Mouse (Mus musculus): Measurements from ENCODE around the gene Tex10. TPM values are rescaled to one million over a fixed set of nuclear protein-coding genes. Genes with fewer than 3 reads are reported as not detected.

The Tex10 gene
- polyA plus RNA-seq, 1 experiment: 11.3 TPM

DNA sequence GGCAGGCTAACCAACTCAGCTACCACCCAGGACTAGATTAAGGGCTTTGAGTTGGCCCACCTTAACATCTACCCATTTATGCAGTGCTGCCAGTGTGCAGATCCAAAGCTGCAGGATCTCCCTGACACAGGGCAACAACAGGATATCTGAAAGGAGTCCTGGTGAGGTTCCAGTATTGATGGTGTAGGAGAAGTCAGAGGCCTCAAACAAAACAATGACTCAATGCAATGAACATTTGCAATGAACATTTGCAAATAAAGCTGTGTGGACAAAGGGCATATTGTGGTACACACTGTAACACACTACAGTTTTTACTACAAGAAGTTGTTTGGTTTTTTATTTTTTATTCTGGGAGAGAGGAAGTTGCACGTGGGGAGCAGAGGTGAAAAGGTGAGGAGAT is 12.2 kb downstream of the Tex10 start:
- TF ChIP-seq REST (IDR thresholded peaks at IDR 0.05; ENCODE audit: insufficient read depth, insufficient read length) (no peak), POLR2A (IDR thresholded peaks at IDR 0.05; ENCODE audit: insufficient read length, low read depth) (no peak), SRF (IDR thresholded peaks at IDR 0.05; ENCODE audit: control insufficient read depth, insufficient read length, low read depth) (no peak), E2F4 (IDR thresholded peaks at IDR 0.05; ENCODE audit: insufficient read depth) (no peak), USF1 (IDR thresholded peaks at IDR 0.05; ENCODE audit: low read depth) (no peak), CEBPB (IDR thresholded peaks at IDR 0.05; ENCODE audit: insufficient read depth, poor library complexity, severe bottlenecking) (no peak), TCF3 (IDR thresholded peaks at IDR 0.05; ENCODE audit: insufficient read length, low read depth) (no peak), MYOD1 (IDR thresholded peaks at IDR 0.05; ENCODE audit: control insufficient read depth in 1 of 3, insufficient read length in 2 of 3, low read depth in 2 of 3) (no peak), MAX (IDR thresholded peaks at IDR 0.05; ENCODE audit: low read depth) (no peak)
- Histone ChIP-seq H3K4me2 (ENCODE audit: low read depth) (no peak overlapping the region), H3K36me3 (ENCODE audit: control insufficient read depth, insufficient read depth) (peaks cover 41% of the 10 kb centered on the region)

GRCm38 (mm10) chr4:48458436-48458835 is 14.8 kb downstream of the Tex10 start:
- Histone ChIP-seq H3K27me3 (ENCODE audit: control insufficient read depth, insufficient read depth, insufficient read length) (no peaks in the 10 kb centered on the region), H3K36me3 (ENCODE audit: control insufficient read depth, insufficient read depth) (peaks cover 50% of the 10 kb centered on the region)

More for the DNA sequence above, 12.2 kb downstream of the Tex10 start:
- Histone ChIP-seq H3K79me2 (ENCODE audit: control insufficient read depth, insufficient read depth) (no peaks in the 10 kb centered on the region), H3ac (ENCODE audit: control insufficient read depth, insufficient read length) (no peak overlapping the region), H3K27me3 (ENCODE audit: control insufficient read depth, insufficient read depth, insufficient read length) (no peaks in the 10 kb centered on the region), H3K4me3 (no peak overlapping the region)

DNA sequence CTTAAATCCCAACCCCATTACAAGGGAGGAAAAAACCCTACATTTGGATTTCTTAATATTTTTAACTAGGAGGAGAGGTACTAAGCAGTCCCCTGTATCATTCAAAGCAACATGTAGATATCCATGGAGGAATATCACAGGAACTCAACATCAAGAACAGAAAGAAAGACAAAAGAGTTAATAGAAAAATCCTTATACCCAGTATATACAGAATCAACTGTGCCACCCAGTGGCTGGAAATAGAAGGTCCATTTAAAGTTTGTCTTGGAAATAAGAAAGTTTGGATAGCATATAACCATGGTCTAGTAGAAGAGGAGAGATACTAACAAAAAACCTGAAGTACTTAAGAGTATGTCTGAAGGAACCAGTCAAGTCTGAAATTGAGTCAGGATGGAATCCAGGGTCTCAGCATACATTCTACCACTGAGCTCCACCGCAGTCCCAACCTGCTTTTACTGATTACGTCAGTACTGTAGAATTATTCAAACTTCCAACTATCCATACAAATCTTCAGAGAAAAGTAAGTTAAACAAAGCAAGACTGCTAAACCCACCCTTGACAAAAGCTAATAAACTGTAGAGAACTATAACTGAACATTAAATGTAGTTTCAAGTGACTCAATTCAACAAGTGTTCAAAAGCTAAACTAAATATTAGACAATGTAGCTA is 19.0 kb downstream of the Tex10 start:
- Histone ChIP-seq H3K36me3 (ENCODE audit: control insufficient read depth, insufficient read depth) (peaks cover 55% of the 10 kb centered on the region), H3K27me3 (ENCODE audit: control insufficient read depth, insufficient read depth, insufficient read length) (no peaks in the 10 kb centered on the region), H3ac (ENCODE audit: control insufficient read depth, insufficient read length) (no peak overlapping the region), H3K4me2 (ENCODE audit: low read depth) (no peak overlapping the region), H3K4me3 (no peak overlapping the region), H3K79me2 (ENCODE audit: control insufficient read depth, insufficient read depth) (peaks cover 4% of the 10 kb centered on the region)
- TF ChIP-seq USF1 (IDR thresholded peaks at IDR 0.05; ENCODE audit: low read depth) (no peak), POLR2AphosphoS2 (IDR thresholded peaks at IDR 0.05; ENCODE audit: insufficient read length, low read depth) (no peak), TCF3 (IDR thresholded peaks at IDR 0.05; ENCODE audit: insufficient read length, low read depth) (no peak), E2F4 (IDR thresholded peaks at IDR 0.05; ENCODE audit: insufficient read depth) (no peak), MYOG (IDR thresholded peaks at IDR 0.05; ENCODE audit: control insufficient read depth in 1 of 3, insufficient read depth in 1 of 3, insufficient read length in 2 of 3, low read depth in 2 of 3) (no peak), POLR2A (IDR thresholded peaks at IDR 0.05; ENCODE audit: insufficient read length, low read depth) (no peak), TCF12 (IDR thresholded peaks at IDR 0.05; ENCODE audit: insufficient read depth, poor library complexity, severe bottlenecking) (no peak), REST (IDR thresholded peaks at IDR 0.05; ENCODE audit: insufficient read depth, insufficient read length) (no peak)

More at GRCm38 (mm10) chr4:48458436-48458835, 14.8 kb downstream of the Tex10 start:
- no peak for TF ChIP-seq E2F4 (IDR thresholded peaks at IDR 0.05; ENCODE audit: insufficient read depth)
- TF ChIP-seq MYOD1 (IDR thresholded peaks at IDR 0.05; ENCODE audit: control insufficient read depth in 1 of 3, insufficient read length in 2 of 3, low read depth in 2 of 3): no peak
- TF ChIP-seq TCF3 (IDR thresholded peaks at IDR 0.05; ENCODE audit: insufficient read length, low read depth): no peak
- no peak for TF ChIP-seq REST (IDR thresholded peaks at IDR 0.05; ENCODE audit: insufficient read depth, insufficient read length)
- TF ChIP-seq CEBPB (IDR thresholded peaks at IDR 0.05; ENCODE audit: insufficient read depth, poor library complexity, severe bottlenecking): no peak
- TF ChIP-seq MYOG (IDR thresholded peaks at IDR 0.05; ENCODE audit: control insufficient read depth in 1 of 3, insufficient read depth in 1 of 3, insufficient read length in 2 of 3, low read depth in 2 of 3): no peak
- TF ChIP-seq TCF12 (IDR thresholded peaks at IDR 0.05; ENCODE audit: insufficient read depth, poor library complexity, severe bottlenecking): no peak
- no peak for TF ChIP-seq POLR2A (IDR thresholded peaks at IDR 0.05; ENCODE audit: insufficient read length, low read depth)
- no peak for TF ChIP-seq MAX (IDR thresholded peaks at IDR 0.05; ENCODE audit: low read depth)
- H3K79me2 ChIP-seq (ENCODE audit: control insufficient read depth, insufficient read depth): peaks cover 4% of the 10 kb centered on the region
- no peak overlapping the region for H3K4me3 ChIP-seq
- no peak overlapping the region for H3ac ChIP-seq (ENCODE audit: control insufficient read depth, insufficient read length)
- no peak overlapping the region for H3K4me2 ChIP-seq (ENCODE audit: low read depth)

DNA sequence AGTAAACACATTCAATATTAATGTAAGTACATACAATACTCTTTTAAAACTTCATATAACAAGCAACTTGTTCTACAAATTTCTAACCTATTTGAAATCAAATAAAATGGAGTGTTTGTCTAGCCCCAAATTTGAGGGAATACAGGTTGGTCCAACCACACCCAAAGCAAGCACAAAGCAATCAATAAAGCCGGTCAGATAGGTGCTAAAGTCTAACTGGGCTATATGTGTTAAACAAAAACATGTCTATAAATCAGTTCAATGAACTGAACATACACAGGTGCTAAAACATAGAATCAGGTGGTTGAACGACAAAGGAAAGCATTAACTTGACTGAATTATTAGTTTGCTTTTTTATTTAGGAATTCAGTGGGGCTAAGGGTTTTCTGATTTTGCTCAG is 45.2 kb downstream of the Tex10 start:
- Histone ChIP-seq H3K27me3 (ENCODE audit: control insufficient read depth, insufficient read depth, insufficient read length) (no peaks in the 10 kb centered on the region), H3ac (ENCODE audit: control insufficient read depth, insufficient read length) (no peak overlapping the region), H3K4me2 (ENCODE audit: low read depth) (no peak overlapping the region), H3K79me2 (ENCODE audit: control insufficient read depth, insufficient read depth) (no peaks in the 10 kb centered on the region), H3K4me3 (no peak overlapping the region), H3K36me3 (ENCODE audit: control insufficient read depth, insufficient read depth) (peaks cover 39% of the 10 kb centered on the region)
- TF ChIP-seq REST (IDR thresholded peaks at IDR 0.05; ENCODE audit: insufficient read depth, insufficient read length) (no peak), MYOD1 (IDR thresholded peaks at IDR 0.05; ENCODE audit: control insufficient read depth in 1 of 3, insufficient read length in 2 of 3, low read depth in 2 of 3) (no peak), USF1 (IDR thresholded peaks at IDR 0.05; ENCODE audit: low read depth) (no peak), TCF3 (IDR thresholded peaks at IDR 0.05; ENCODE audit: insufficient read length, low read depth) (no peak), CEBPB (IDR thresholded peaks at IDR 0.05; ENCODE audit: insufficient read depth, poor library complexity, severe bottlenecking) (no peak), SRF (IDR thresholded peaks at IDR 0.05; ENCODE audit: control insufficient read depth, insufficient read length, low read depth) (no peak), E2F4 (IDR thresholded peaks at IDR 0.05; ENCODE audit: insufficient read depth) (no peak), TCF12 (IDR thresholded peaks at IDR 0.05; ENCODE audit: insufficient read depth, poor library complexity, severe bottlenecking) (no peak), POLR2A (IDR thresholded peaks at IDR 0.05; ENCODE audit: insufficient read length, low read depth) (no peak), MYOG (IDR thresholded peaks at IDR 0.05; ENCODE audit: control insufficient read depth in 1 of 3, insufficient read depth in 1 of 3, insufficient read length in 2 of 3, low read depth in 2 of 3) (no peak), POLR2AphosphoS2 (IDR thresholded peaks at IDR 0.05; ENCODE audit: insufficient read length, low read depth) (no peak), MAX (IDR thresholded peaks at IDR 0.05; ENCODE audit: low read depth) (no peak)

All from myocyte (in vitro differentiated cells).